Mouse (Mus musculus) left cerebral cortex, postnatal 4 days (tissue): ENCODE data around the gene Ephb2. TPM values are rescaled to one million over a fixed set of nuclear protein-coding genes. Genes with fewer than 3 reads are reported as not detected.

Experiments used
- DNase-seq: peaks from one replicate; pipeline ENCODE4 v3.0.0-alpha.2; 2022
- intact Hi-C: fragments of 180-260 bp; cut with DNase I; formaldehyde crosslinking; loops from one replicate; pipeline ENCODE4 v1.15.1; 2025
- total RNA-seq, 2 experiments: library from RNA; stranded (reverse); gene quantifications; 2 replicates each; pipeline ENCODE4 v1.2.3; 2021

The Ephb2 gene
- total RNA-seq, 2 experiments from 2014 or later: 73.6 to 75.3 TPM

- intact Hi-C loops: no loop called here
- no peak for DNase-seq
These were observed 2.7 kb upstream of the Ephb2 start for GRCm38 (mm10) chr4:136838462-136838861.

- intact Hi-C loops: no loop called here
- DNase-seq: no peak
These were observed 2.2 kb upstream of the Ephb2 start for GRCm38 (mm10) chr4:136838026-136838425.

GRCm38 (mm10) chr4:136836387-136836931, 671 bp upstream of the Ephb2 start:
- intact Hi-C loops: no loop called here
- peak; percentile 81 for DNase-seq

GRCm38 (mm10) chr4:136834815-136835620, 770 bp downstream of the Ephb2 start:
- DNase-seq: peak; percentile 59
- intact Hi-C loops: no loop called here

GRCm38 (mm10) chr4:136834439-136834814, 1.4 kb downstream of the Ephb2 start:
- no peak for DNase-seq
- intact Hi-C loops: no loop called here

GRCm38 (mm10) chr4:136833619-136834351, 2.0 kb downstream of the Ephb2 start:
- intact Hi-C loops: no loop called here
- DNase-seq: peak; percentile 60

GRCm38 (mm10) chr4:136832559-136833232, 3.1 kb downstream of the Ephb2 start:
- DNase-seq: no peak
- intact Hi-C loops: no loop called here

- intact Hi-C loops: no loop called here
- no peak for DNase-seq
These were observed 5.4 kb downstream of the Ephb2 start for GRCm38 (mm10) chr4:136830272-136830823.

GRCm38 (mm10) chr4:136829837-136830236, 6.0 kb downstream of the Ephb2 start:
- no peak for DNase-seq
- intact Hi-C loops: no loop called here

GRCm38 (mm10) chr4:136828664-136829569, 6.9 kb downstream of the Ephb2 start:
- DNase-seq: no peak
- intact Hi-C loops: no loop called here

- DNase-seq: peak; percentile 85
- intact Hi-C loops: no loop called here
These were observed 10.7 kb downstream of the Ephb2 start for GRCm38 (mm10) chr4:136824935-136825552.

GRCm38 (mm10) chr4:136820069-136820522, 15.7 kb downstream of the Ephb2 start:
- no peak for DNase-seq
- intact Hi-C loops: no loop called here

- intact Hi-C loops: no loop called here
- DNase-seq: peak; percentile 88
These were observed 19.1 kb downstream of the Ephb2 start for GRCm38 (mm10) chr4:136816701-136817100.

- intact Hi-C loops: no loop called here
- no peak for DNase-seq
These were observed 20.4 kb downstream of the Ephb2 start for GRCm38 (mm10) chr4:136815364-136815763.

- intact Hi-C loops: no loop called here
- DNase-seq: no peak
These were observed 23.2 kb downstream of the Ephb2 start for GRCm38 (mm10) chr4:136812543-136812942.

GRCm38 (mm10) chr4:136811596-136811995, 24.2 kb downstream of the Ephb2 start:
- intact Hi-C loops: no loop called here
- DNase-seq: no peak

GRCm38 (mm10) chr4:136808478-136808877, 27.3 kb downstream of the Ephb2 start:
- DNase-seq: no peak
- intact Hi-C loops: no loop called here

- no peak for DNase-seq
- intact Hi-C loops: no loop called here
These were observed 28.3 kb downstream of the Ephb2 start for GRCm38 (mm10) chr4:136807448-136808009.

- intact Hi-C loops: no loop called here
- DNase-seq: no peak
These were observed 29.5 kb downstream of the Ephb2 start for GRCm38 (mm10) chr4:136806254-136806653.
